Mouse (Mus musculus) ES-Bruce4 (cell line): ENCODE results near the gene Arfgef3.

Experiments used
- CTCF ChIP-seq: IDR thresholded peaks from one replicate; pipeline ENCODE4 v1.8.1; 2011; ENCODE audit warnings: low read depth, low read length
- EP300 ChIP-seq: IDR thresholded peaks from 2 replicates; pipeline ENCODE4 v1.6.1; 2011; ENCODE audit warnings: low read depth, low read length; ENCODE audit not compliant: insufficient read depth

DNA sequence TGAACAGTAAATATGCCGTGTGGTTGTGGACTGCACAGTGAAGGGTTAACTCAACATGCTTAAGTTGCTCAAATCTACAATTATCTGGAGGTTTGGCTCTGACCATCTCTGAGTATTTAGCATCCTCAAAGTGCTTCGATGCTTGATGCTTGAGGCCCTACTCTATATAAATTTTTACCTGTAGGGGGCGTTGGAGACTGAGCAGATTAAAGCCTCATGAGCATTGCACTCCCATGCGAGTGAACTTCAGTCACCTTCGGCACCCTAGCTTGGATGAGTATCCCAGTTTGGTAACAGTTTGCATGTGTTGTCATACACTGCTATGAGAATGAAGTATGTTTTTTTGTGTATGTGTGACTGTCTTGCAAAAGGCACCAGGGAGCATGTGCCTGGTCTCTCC, 26.2 kb upstream of the Arfgef3 start:
- TF ChIP-seq CTCF (peak; percentile 15), EP300 (no peak)
